8 mouse cellular contexts compared by ENCODE assay signal in genomic region chr9:78481423-78482331, GRCm38 (mm10). TPM values are rescaled to one million over a fixed set of nuclear protein-coding genes. Genes with fewer than 3 reads are reported as not detected.
A peak's percentile ranks its signal among the peaks of the same experiment; 100 is the strongest.
DNase-seq lines count a peak whose midpoint lies in the region; ATAC-seq lines count a peak whose summit lies in the region.

No protein-coding gene starts in this region.

- H3K4me1 ChIP-seq in hindbrain, embryonic 16.5 days (ENCODE audit: control insufficient read depth, insufficient read depth, low read depth, low read length), result peaks cover 25% of the 10 kb centered on the region

- whole genome bisulfite sequencing in hindbrain, embryonic 16.5 days, result under 1% methylated on average over 73 of the region's 77 CpGs
- WGBS in macrophage (ENCODE audit: missing documents), result under 1% methylated on average over 61 of the region's 77 CpGs

- no peaks in the 10 kb centered on the region for H3K9me3 ChIP-seq in hindbrain, embryonic 16.5 days (ENCODE audit: control insufficient read depth, low read length)

- no peaks in the 10 kb centered on the region for H3K27me3 ChIP-seq in hindbrain, embryonic 16.5 days (replicated peaks; ENCODE audit: control insufficient read depth, insufficient read depth, low read length)

- ATAC-seq in hindbrain, embryonic 16.5 days, result peak; percentile 99

- H3K9ac ChIP-seq in hindbrain, embryonic 16.5 days (ENCODE audit: low read depth, low read length), result peak overlapping the region; percentile 100

- DNase-seq in WW6 (ENCODE audit: low read depth, low spot score), result peak; percentile 94
- DNase-seq in cerebellum, postnatal 4 days (ENCODE audit: low spot score in 2 of 2), result peak; percentile 86 to 93
- DNase-seq in gastrocnemius, adult 18-20 months (ENCODE audit: low spot score), result peak; percentile 94
- DNase-seq in left cerebral cortex, adult 18-20 months (ENCODE audit: low spot score in 2 of 2), result peak; percentile 92 to 93
- DNase-seq in right cerebral cortex, adult 18-20 months, result peak; percentile 97
- peak; percentile 84 for DNase-seq in urinary bladder, postnatal 10 days (ENCODE audit: low spot score)

- peaks cover 16% of the 10 kb centered on the region for H3K36me3 ChIP-seq in hindbrain, embryonic 16.5 days (ENCODE audit: control insufficient read depth, insufficient read depth, low read length)
- peaks cover 19% of the 10 kb centered on the region for H3K36me3 ChIP-seq in macrophage (ENCODE audit: inconsistent target)

- peaks cover 20% of the 10 kb centered on the region for H3K79me2 ChIP-seq in macrophage (ENCODE audit: inconsistent target)

- H3K4me3 ChIP-seq in hindbrain, embryonic 16.5 days (ENCODE audit: low read length), result peak overlapping the region; percentile 87
- peak overlapping the region; percentile 80 for H3K4me3 ChIP-seq in macrophage (ENCODE audit: inconsistent target)

- H3K4me2 ChIP-seq in hindbrain, embryonic 16.5 days (ENCODE audit: low read length), result peak overlapping the region; percentile 72

- peak overlapping the region; percentile 100 for H3K27ac ChIP-seq in hindbrain, embryonic 16.5 days (ENCODE audit: low read depth, low read length)
- peak overlapping the region; percentile 99 for H3K27ac ChIP-seq in macrophage

RNA-seq across cellular contexts. Expression of gene Eef1a1, which starts 7.3 kb away (rescaled TPM):
- 100 to 1,000 TPM; 424 to 467 TPM for total RNA-seq in gastrocnemius, adult 18-20 months (2021)
- 2,954 and 2,983 TPM in 2 replicates for polyA plus RNA-seq in hindbrain, embryonic 16.5 days (2015; fragmentation: Nextera tagmentation; extraction: Ambion mirVana)
- total RNA-seq in left cerebral cortex, adult 18-20 months (2021), result 1,000 to 10,000 TPM; 2,328 to 2,361 TPM
- total RNA-seq in macrophage (2018; cell fraction: chromatin; rRNA removed), result 1,000 to 10,000 TPM in 11 of 26 experiments, 100 to 1,000 TPM in 15; 559 to 2,446 (median 950) TPM
- total RNA-seq in macrophage (2018; cell fraction: cytosol; rRNA removed), result 1,000 to 10,000 TPM; 2,865 to 8,643 (median 4,877) TPM
- total RNA-seq in macrophage (2018; cell fraction: nucleus; rRNA removed), result 1,000 to 10,000 TPM; 1,048 to 3,060 (median 1,722) TPM
- 6,779 to 7,082 TPM (median 6,969 TPM) in 3 replicates for polyA plus RNA-seq in macrophage (2018)

RNA-seq across cellular contexts. Expression of gene Gm17324, which starts 33.1 kb away (rescaled TPM):
- total RNA-seq in gastrocnemius, adult 18-20 months (2021), result not detected
- polyA plus RNA-seq in hindbrain, embryonic 16.5 days (2015; fragmentation: Nextera tagmentation; extraction: Ambion mirVana), result 1.8 and 2.3 TPM in 2 replicates
- total RNA-seq in left cerebral cortex, adult 18-20 months (2021), result under 1 TPM in 1 of 2 experiments, not detected in 1; 0.42 TPM
- total RNA-seq in macrophage (2018; cell fraction: chromatin; rRNA removed), result under 1 TPM in 1 of 26 experiments, not detected in 25; 0.85 TPM
- total RNA-seq in macrophage (2018; cell fraction: cytosol; rRNA removed), result under 1 TPM in 7 of 26 experiments, not detected in 19; 0.15 to 0.29 (median 0.19) TPM
- total RNA-seq in macrophage (2018; cell fraction: nucleus; rRNA removed), result 1 to 10 TPM in 2 of 26 experiments, under 1 TPM in 2, not detected in 22; 0.75 to 1.2 (median 0.94) TPM
- polyA plus RNA-seq in macrophage (2018), result not detected in 3 replicates

RNA-seq across cellular contexts. Expression of gene Mto1, which starts 33.7 kb away (rescaled TPM):
- total RNA-seq in gastrocnemius, adult 18-20 months (2021), result 10 to 100 TPM; 18.1 to 18.3 TPM
- 27.9 and 30.0 TPM in 2 replicates for polyA plus RNA-seq in hindbrain, embryonic 16.5 days (2015; fragmentation: Nextera tagmentation; extraction: Ambion mirVana)
- total RNA-seq in left cerebral cortex, adult 18-20 months (2021), result 10 to 100 TPM; 25.3 to 25.7 TPM
- total RNA-seq in macrophage (2018; cell fraction: chromatin; rRNA removed), result 100 to 1,000 TPM in 7 of 26 experiments, 10 to 100 TPM in 19; 34.7 to 125 (median 77.7) TPM
- total RNA-seq in macrophage (2018; cell fraction: cytosol; rRNA removed), result 10 to 100 TPM in 19 of 26 experiments, 1 to 10 TPM in 7; 7.1 to 16.2 (median 12.1) TPM
- total RNA-seq in macrophage (2018; cell fraction: nucleus; rRNA removed), result 10 to 100 TPM; 17.7 to 63.0 (median 34.4) TPM
- polyA plus RNA-seq in macrophage (2018), result 14.3 to 17.0 TPM (median 16.3 TPM) in 3 replicates

RNA-seq across cellular contexts. Expression of gene Cgas, which starts 38.6 kb away (rescaled TPM):
- under 1 TPM; 0.11 to 0.14 TPM for total RNA-seq in gastrocnemius, adult 18-20 months (2021)
- 0.54 and 0.79 TPM in 2 replicates for polyA plus RNA-seq in hindbrain, embryonic 16.5 days (2015; fragmentation: Nextera tagmentation; extraction: Ambion mirVana)
- under 1 TPM; 0.40 to 0.65 TPM for total RNA-seq in left cerebral cortex, adult 18-20 months (2021)
- 10 to 100 TPM in 25 of 26 experiments, 1 to 10 TPM in 1; 9.5 to 88.0 (median 26.2) TPM for total RNA-seq in macrophage (2018; cell fraction: chromatin; rRNA removed)
- 10 to 100 TPM in 7 of 26 experiments, 1 to 10 TPM in 19; 4.8 to 17.4 (median 9.1) TPM for total RNA-seq in macrophage (2018; cell fraction: cytosol; rRNA removed)
- total RNA-seq in macrophage (2018; cell fraction: nucleus; rRNA removed), result 10 to 100 TPM; 13.8 to 74.0 (median 27.1) TPM
- polyA plus RNA-seq in macrophage (2018), result 7.4 to 14.0 TPM (median 7.6 TPM) in 3 replicates

Comparison
In these comparisons a context has a peak if more than half of its experiments do, and no peak if none do; other contexts are left out.
1. Peak in every context shown above with its lines: DNase-seq, ATAC-seq, H3K4me3 ChIP-seq and H3K27ac ChIP-seq.
2. RNA of gene Eef1a1, which starts 7.3 kb away (total RNA-seq): 2,328 to 2,361 TPM in left cerebral cortex, adult 18-20 months; 424 to 467 TPM in gastrocnemius, adult 18-20 months; every median in the first group is over 4 times any median in the second.